Mouse (Mus musculus) lung, embryonic 14.5 days (tissue): Measurements from ENCODE around the gene Alg1. TPM values are rescaled to one million over a fixed set of nuclear protein-coding genes. Genes with fewer than 3 reads are reported as not detected.

Source experiments
- ATAC-seq: fragments of 200-750 bp; cut with Nextera tagmentation; 2 replicates; pipeline ENCODE4 v1.8.0; 2017; ENCODE audit warnings: mild to moderate bottlenecking, moderate TSS enrichment, moderate library complexity; ENCODE audit not compliant: insufficient read depth
- DNase-seq: peaks from one replicate; pipeline ENCODE4 v3.0.0-alpha.2; 2015
- H3K27ac ChIP-seq: fragments of 300-500 bp; sonication (generic); 2 replicates; pipeline ENCODE4 v1.5.1; 2014; ENCODE audit warnings: low read depth, mild to moderate bottlenecking, moderate library complexity
- H3K27me3 ChIP-seq: fragments of 300-500 bp; sonication (generic); 2 replicates; pipeline ENCODE4 v1.6.1; 2014; ENCODE audit warnings: low read length, control low read depth; ENCODE audit not compliant: insufficient read depth
- H3K36me3 ChIP-seq: fragments of 300-500 bp; sonication (generic); 2 replicates; pipeline ENCODE4 v1.6.1; 2014; ENCODE audit warnings: control low read depth; ENCODE audit not compliant: insufficient read depth
- H3K4me1 ChIP-seq: fragments of 300-500 bp; sonication (generic); 2 replicates; pipeline ENCODE4 v1.6.1; 2014; ENCODE audit warnings: antibody characterized with exemption, control low read depth; ENCODE audit not compliant: insufficient read depth
- H3K4me2 ChIP-seq: fragments of 300-500 bp; sonication (generic); 2 replicates; pipeline ENCODE4 v1.6.1; 2014; ENCODE audit warnings: mild to moderate bottlenecking
- H3K4me3 ChIP-seq: fragments of 300-500 bp; sonication (generic); 2 replicates; pipeline ENCODE4 v1.5.1; 2014; ENCODE audit warnings: low read depth, low read length
- H3K9ac ChIP-seq: fragments of 300-500 bp; sonication (generic); 2 replicates; pipeline ENCODE4 v1.6.1; 2014
- H3K9me3 ChIP-seq: fragments of 300-500 bp; sonication (generic); 2 replicates; pipeline ENCODE4 v1.6.1; 2016; ENCODE audit warnings: low read depth, low read length, control low read depth
- CTCF ChIP-seq: IDR thresholded peaks from 2 replicates; pipeline ENCODE4 v1.5.1; 2016; ENCODE audit warnings: antibody characterized with exemption, low read depth
- WGBS: fragments of 180-500 bp; shearing (Covaris S2); extraction: QIAGEN DNeasy Blood & Tissue Kit; methylation state at CpG from one replicate; pipeline ENCODE4 v1.1.7; 2014; 5-methylcytosine and 5-hydroxymethylcytosine counted together
- polyA plus RNA-seq: library from polyadenylated mRNA; unstranded; fragments of >200 nt; fragmentation: Nextera tagmentation; extraction: Ambion mirVana; gene quantifications from 2 replicates; pipeline ENCODE4 v1.2.1, GENCODE M21; 2014

The Alg1 gene
- polyA plus RNA-seq, 1 experiment from 2014 or later = 32.0 TPM

- 70% methylated on average over 4 of the region's 4 CpGs for WGBS
- TF ChIP-seq CTCF = no peak
- Histone ChIP-seq H3K9me3 (no peaks in the 10 kb centered on the region), H3K9ac (no peak overlapping the region), H3K4me2 (peak overlapping the region; percentile 91), H3K27me3 (no peaks in the 10 kb centered on the region), H3K4me1 (no peaks in the 10 kb centered on the region), H3K4me3 (peak overlapping the region; percentile 84), H3K36me3 (peaks cover 6% of the 10 kb centered on the region), H3K27ac (peak overlapping the region; percentile 43; the same call in 1 of the 2 replicates)
- DNase-seq (no peak), ATAC-seq (peak; percentile 14; the same call in 1 of the 2 replicates)
Measured at GRCm38 (mm10) chr16:5232982-5233381, 439 bp upstream of the Alg1 start.

DNA sequence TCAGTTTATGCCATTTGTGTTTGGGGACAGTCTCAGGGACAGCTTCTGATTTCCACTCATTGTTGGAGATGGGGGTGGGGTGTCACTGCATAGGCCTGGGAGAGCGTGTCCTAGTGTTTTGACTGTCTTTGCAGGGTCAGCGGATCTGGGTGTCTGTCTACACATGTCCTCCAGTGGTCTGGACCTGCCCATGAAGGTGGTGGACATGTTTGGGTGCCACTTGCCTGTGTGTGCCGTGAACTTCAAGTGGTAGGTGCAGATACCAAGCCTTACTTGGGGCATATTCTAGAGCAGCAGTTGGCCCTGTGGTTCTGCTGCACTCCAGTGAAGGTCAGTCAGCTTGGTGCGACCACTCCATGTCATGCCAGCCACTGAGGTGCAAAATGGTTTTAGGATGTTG, 8.9 kb downstream of the Alg1 start:
- ATAC-seq (no peak), DNase-seq (no peak)
- Histone ChIP-seq H3K9me3 (no peaks in the 10 kb centered on the region), H3K4me1 (no peaks in the 10 kb centered on the region), H3K27ac (no peak overlapping the region), H3K4me3 (no peak overlapping the region), H3K9ac (no peak overlapping the region), H3K36me3 (peaks cover 74% of the 10 kb centered on the region), H3K27me3 (no peaks in the 10 kb centered on the region), H3K4me2 (no peak overlapping the region)
- whole genome bisulfite sequencing = 91% methylated on average over 4 of the region's 4 CpGs
- TF ChIP-seq CTCF = no peak

DNA sequence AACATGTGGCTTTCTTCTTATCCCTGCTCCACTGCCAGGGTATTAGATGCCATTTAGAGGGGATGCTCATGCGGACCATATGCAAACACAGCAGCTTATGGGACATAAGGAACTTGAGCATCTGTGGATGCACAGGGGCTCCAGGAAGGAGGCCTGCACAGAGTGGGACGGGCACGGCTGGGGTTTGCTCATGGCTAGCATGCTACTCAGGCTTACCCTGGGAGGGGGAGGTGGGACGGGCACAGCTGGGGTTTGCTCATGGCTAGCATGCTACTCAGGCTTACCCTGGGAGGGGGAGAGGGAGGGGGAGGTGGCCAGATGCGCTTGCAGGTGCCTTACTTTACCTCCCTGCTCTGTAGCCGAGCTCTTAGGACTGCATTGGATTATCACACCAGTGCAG, 9.5 kb downstream of the Alg1 start:
- WGBS = 85% methylated on average over 6 of the region's 6 CpGs
- H3K4me3 ChIP-seq = no peak overlapping the region
- H3K4me1 ChIP-seq = no peaks in the 10 kb centered on the region
- no peaks in the 10 kb centered on the region for H3K27me3 ChIP-seq
- no peak overlapping the region for H3K4me2 ChIP-seq
- DNase-seq (no peak), ATAC-seq (no peak)
- no peaks in the 10 kb centered on the region for H3K9me3 ChIP-seq
- peaks cover 77% of the 10 kb centered on the region for H3K36me3 ChIP-seq
- H3K27ac ChIP-seq = no peak overlapping the region
- no peak for TF ChIP-seq CTCF
- no peak overlapping the region for H3K9ac ChIP-seq

DNA sequence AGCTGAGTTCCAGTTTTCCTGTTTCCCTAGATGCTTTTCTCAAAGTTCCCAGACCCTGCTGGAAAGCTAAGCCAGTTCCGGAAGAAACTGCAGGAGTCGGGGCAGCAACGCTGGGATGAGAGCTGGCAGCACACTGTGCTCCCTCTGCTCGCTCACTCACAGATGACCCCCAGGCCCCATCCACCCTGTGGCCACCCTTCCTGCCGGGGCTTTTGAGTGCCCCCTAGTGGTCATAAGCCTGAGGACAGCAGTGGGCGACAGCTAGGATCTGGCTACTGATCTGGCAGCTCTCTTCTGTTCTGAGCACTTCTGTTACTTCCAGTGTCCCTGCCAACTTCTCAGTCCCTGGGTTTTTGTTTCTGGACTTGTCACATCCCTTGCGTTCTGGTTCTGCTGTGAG, 11.0 kb downstream of the Alg1 start:
- H3K27ac ChIP-seq = no peak overlapping the region
- DNase-seq (peak; percentile 78), ATAC-seq (peak; percentile 71)
- H3K4me3 ChIP-seq = no peak overlapping the region
- H3K9ac ChIP-seq = no peak overlapping the region
- H3K27me3 ChIP-seq = no peaks in the 10 kb centered on the region
- no peaks in the 10 kb centered on the region for H3K9me3 ChIP-seq
- no peaks in the 10 kb centered on the region for H3K4me1 ChIP-seq
- WGBS = 34% methylated on average over 7 of the region's 7 CpGs
- H3K4me2 ChIP-seq = no peak overlapping the region
- H3K36me3 ChIP-seq = peaks cover 80% of the 10 kb centered on the region
- peak; percentile 89 for TF ChIP-seq CTCF

- no peak overlapping the region for H3K4me3 ChIP-seq
- no peak for TF ChIP-seq CTCF
- no peaks in the 10 kb centered on the region for H3K27me3 ChIP-seq
- no peak overlapping the region for H3K9ac ChIP-seq
- 78% methylated on average over 3 of the region's 3 CpGs for WGBS
- H3K36me3 ChIP-seq = peaks cover 43% of the 10 kb centered on the region
- no peaks in the 10 kb centered on the region for H3K9me3 ChIP-seq
- DNase-seq (no peak), ATAC-seq (no peak)
- no peak overlapping the region for H3K4me2 ChIP-seq
- H3K27ac ChIP-seq = no peak overlapping the region
- no peaks in the 10 kb centered on the region for H3K4me1 ChIP-seq
Measured at GRCm38 (mm10) chr16:5250891-5251290, 17.5 kb downstream of the Alg1 start.

GRCm38 (mm10) chr16:5252260-5252659, 18.8 kb downstream of the Alg1 start:
- H3K9ac ChIP-seq = no peak overlapping the region
- H3K27me3 ChIP-seq = no peaks in the 10 kb centered on the region
- H3K4me3 ChIP-seq = no peak overlapping the region
- H3K9me3 ChIP-seq = no peaks in the 10 kb centered on the region
- no peak overlapping the region for H3K4me2 ChIP-seq
- no peaks in the 10 kb centered on the region for H3K4me1 ChIP-seq
- DNase-seq (no peak), ATAC-seq (no peak)
- peaks cover 37% of the 10 kb centered on the region for H3K36me3 ChIP-seq
- WGBS = 87% methylated on average over 2 of the region's 2 CpGs
- no peak for TF ChIP-seq CTCF
- no peak overlapping the region for H3K27ac ChIP-seq

DNA sequence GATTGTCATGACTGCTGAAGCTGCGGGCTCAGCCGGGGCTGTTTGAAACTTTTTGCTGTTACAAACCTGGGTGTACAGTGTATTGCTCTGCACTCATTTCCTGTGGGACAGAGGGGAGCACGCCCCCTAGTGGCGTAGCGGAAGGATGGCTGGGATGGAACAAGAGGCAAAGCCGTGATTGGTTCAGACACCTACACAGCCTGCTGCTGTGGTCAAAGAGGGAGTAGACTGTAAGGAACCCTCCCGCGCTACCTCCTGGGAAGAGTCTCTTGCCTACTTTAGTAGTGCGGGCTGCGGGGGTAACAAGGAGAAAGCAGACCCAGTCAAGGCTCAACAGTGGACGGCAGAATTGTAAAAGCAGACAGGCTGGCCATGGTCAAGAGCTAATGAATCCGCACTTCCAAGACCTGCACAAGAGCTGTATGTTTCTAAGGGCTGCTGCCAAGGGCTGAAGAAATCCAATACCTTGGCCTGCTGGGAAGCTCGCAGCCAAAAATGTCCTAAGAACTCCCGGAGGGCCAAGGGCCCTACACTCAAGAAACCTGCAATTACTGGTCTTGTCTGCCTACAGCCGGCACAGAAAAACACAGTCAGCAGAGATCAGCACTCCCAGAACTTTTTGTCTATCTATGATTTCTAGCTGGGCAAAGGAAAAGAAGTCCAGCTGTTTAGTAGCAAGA, 21.1 kb downstream of the Alg1 start:
- Histone ChIP-seq H3K4me2 (peak overlapping the region; percentile 86), H3K9ac (peak overlapping the region; percentile 72), H3K36me3 (peaks cover 19% of the 10 kb centered on the region; the same call in 1 of the 2 replicates), H3K4me1 (no peaks in the 10 kb centered on the region), H3K4me3 (peak overlapping the region; percentile 66), H3K27me3 (no peaks in the 10 kb centered on the region), H3K27ac (peak overlapping the region; percentile 79), H3K9me3 (no peaks in the 10 kb centered on the region)
- WGBS = 5% methylated on average over 15 of the region's 15 CpGs
- DNase-seq (peak; percentile 93), ATAC-seq (peak; percentile 63)
- peak; percentile 98 for TF ChIP-seq CTCF
